Mouse (Mus musculus) R1 (cell line): ENCODE results near the gene Cyth4.
A peak's percentile ranks its signal among the peaks of the same experiment; 100 is the strongest.

Source experiments
- DNase-seq: peaks from one replicate; pipeline ENCODE4 v3.0.0-alpha.2; 2018; ENCODE audit warnings: low read depth, low spot score

Gene Cyth4

GRCm38 (mm10) chr15:78596914-78597313 lies at the start of gene Cyth4:
Gene Cyth4, plus strand, starts transcription at chr15:78597047.
- no peak for DNase-seq

GRCm38 (mm10) chr15:78547415-78548335 lies 49.2 kb upstream of the Cyth4 start:
- DNase-seq, result peak; percentile 35

DNA sequence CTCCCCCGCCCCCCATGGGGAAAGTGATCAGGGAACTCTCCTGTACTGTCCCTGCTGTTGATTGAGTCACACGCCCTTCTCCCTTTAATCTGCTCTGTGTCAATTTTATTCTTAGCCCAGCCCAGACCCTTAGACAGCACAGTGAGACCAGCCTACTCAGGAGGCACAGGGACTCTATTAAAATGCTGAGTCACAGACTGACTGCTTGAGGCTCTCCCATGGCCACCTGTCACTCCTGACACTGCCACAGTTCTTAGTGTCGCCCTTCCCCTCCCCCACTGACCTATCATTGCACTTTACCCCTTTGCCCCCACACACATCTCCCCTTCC lies 48.5 kb upstream of the Cyth4 start:
- peak; percentile 69 for DNase-seq

- no peak for DNase-seq
Observed at GRCm38 (mm10) chr15:78548711-78549110, 48.1 kb upstream of the Cyth4 start.

DNA sequence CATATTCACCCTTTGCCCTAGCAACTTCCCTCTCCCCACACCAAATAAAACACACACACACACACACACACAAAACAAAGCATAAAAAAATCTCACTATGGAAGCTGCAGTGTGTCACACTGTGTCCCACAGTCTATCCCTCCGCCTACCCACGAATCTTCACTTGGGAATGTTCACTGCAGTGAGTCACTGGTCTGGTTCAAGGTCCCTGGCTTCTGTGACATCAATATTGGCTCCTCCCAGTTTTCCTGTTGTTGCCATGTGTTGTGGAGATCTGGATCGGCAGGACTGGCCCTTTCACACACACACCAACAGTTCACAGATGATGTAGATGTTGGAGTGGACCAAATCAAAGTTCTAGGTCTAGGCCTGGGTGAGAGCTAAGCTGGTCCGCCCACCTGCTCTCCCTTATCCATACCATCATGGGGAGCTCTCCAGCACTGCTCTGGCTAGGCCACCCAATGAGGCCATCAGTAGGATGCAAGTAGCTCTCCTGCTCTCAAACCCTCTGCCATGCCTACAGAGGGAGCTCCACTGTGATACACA lies 47.6 kb upstream of the Cyth4 start:
- peak; percentile 18 for DNase-seq

GRCm38 (mm10) chr15:78554545-78555313 lies 42.1 kb upstream of the Cyth4 start:
- DNase-seq, result peak; percentile 86

- no peak for DNase-seq
Observed at GRCm38 (mm10) chr15:78557693-78558535, 38.9 kb upstream of the Cyth4 start.

DNA sequence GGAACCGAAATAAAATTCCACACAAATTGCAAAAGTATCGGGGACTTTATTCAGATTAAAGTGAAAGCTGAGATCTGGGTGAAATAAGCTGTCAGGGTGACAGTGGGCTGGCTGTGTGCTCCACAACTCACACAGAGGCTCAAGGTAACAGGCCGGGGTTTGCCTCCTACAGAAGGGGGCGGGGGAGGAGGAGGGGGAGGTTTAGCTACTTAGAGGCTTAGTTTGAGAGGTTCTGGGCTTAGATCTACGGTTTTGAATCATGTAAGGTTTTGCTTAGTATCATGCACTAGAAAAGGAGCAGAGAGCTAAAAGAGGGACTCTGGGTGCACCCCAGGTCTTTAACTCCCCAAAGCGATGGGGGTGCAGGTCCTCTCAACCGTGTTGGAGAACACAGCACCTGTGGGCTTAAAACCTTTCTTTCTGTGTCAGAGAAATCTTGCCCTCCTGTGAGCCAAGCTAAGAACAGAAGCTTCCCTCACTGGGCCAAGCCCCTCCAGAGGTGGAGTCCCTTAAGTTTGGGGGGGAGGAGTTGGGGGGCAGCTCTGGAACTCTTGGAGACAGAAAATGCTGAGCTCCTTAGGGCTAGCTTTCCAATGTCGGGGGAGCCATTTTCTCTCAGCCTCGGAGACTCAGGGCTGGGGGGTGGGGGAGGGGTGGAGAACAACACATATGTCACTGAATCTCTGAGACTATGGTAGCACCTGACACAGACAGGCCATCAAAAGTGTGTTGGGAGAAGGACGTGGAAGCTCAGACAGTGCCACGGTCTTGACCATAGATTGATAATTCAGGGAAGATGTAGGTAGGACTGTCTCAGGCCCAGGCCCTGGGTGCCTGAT lies 37.5 kb upstream of the Cyth4 start:
- DNase-seq, result no peak

DNA sequence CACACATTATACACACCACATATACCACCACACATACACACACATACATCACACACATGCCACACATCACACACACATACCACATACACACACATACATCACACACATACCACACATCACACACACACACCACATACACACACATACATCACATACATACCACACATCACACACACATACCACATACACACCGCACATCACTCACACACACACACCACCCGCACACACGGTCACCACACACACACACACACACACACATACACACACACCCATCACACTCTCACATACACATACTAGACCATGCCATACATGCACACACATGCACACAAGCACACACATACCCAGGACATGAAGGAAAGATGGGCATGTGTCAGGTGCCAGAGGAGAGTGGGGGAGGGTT lies 33.5 kb upstream of the Cyth4 start:
- no peak for DNase-seq

DNA sequence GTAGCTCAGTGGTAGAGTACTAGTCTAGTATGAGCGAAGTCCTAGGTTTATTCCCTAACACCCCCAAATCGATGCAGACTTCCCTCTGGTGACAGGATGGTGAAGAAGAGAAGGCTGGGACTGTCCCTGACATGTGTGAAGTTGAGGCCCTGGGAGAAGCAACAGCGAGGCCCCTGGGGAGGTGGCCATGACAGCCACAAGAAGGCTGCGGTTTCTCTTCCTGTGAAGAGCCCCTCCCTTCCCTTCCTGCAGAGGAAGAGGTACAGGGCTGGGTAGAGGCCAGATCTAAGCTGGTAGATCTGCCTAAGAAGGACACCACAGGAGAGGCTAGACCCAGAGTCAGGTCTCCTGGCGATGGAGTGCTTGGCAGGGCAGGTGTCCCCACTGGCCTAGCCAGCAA lies 32.9 kb upstream of the Cyth4 start:
- DNase-seq, result no peak

DNA sequence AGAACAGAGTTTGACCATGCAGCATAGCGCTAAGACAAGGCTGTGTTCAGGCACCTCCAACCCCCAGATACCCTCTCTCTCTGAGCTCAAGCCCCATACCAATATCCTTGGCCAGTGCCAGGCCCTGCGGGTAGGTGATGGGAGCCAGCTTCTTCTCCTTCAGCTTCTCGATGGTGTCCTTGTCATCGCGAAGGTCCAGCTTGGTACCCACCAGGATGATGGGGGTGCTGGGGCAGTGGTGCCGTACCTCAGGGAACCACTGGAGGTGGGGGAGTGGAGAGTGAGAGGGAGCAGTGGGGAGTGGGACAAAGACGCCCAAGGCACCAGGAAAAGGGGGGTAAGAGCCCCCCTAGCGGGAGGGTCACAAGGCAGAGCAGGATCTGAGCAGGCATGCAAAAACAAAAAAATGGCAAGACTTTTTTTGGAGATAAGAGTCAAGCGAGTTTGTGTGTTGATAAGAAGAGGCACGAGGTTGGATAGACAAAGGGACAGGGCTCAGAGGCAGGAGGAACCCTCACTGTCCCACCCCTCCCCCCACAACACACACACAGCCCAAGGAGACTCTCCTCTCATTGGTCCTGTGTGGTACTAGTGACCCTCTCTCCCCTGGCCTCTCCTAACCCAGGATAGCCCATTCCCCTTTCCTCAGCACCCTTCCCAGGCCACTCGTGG lies 31.9 kb upstream of the Cyth4 start:
- no peak for DNase-seq

DNA sequence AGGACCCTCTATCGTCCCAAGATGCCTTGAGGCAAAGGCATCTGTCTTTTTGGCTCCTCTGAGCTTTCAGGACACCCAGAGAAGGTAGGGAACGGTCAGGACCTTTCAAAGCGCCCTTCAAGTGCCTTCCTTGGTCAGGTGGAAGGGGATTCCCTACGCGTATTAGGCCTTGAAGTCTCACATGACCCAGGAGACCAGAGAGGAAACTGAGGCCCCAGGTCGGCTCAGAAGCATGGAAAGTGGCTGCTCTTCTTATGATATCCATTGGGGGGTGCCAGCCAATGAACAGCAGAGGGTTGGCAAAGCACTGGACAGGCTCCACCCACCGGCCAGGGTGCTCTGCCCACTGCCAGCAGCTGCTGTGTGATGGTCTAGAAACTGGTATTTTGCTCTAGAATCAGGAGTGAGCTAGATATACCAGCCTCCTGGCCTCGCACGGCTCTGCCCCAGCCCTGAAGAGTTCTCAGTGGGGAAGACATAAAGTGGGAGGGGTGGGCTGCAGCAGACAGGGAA lies 29.2 kb upstream of the Cyth4 start:
- no peak for DNase-seq

- no peak for DNase-seq
Observed at GRCm38 (mm10) chr15:78570170-78570569, 26.7 kb upstream of the Cyth4 start.

DNA sequence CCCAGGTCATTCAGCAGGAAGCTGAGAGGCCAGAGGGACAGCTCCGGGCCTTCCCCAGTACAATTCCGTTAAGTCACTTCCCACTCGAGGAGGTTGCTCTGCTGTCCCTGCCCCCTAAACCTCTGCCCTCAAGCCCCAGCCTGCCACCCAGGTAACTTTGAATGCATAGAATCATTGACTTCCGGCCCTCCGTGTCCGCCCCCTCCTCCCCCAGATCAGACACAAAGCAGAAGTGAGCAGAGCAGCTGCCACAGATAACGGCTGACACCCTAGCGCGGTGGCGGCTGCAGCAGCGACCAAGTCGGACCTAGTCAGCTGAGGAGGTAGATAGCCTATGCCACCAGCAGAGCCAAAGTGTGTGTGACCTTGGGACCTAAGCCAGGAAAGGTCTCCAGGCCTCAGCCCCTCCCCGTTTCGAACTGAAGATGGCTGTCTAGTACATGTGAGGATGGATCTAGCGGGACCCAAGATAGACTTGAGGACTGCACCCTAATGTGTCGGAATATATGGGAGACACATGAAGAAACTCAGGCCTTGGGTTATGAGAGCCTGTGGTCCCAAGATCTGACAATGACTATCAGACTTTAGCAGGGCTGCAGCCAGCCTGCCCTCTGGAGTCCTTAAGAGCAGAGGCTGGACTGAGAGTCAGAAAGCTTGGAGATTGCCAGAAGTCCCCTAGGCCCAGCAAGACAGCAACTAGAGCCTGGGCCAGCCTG lies 25.1 kb upstream of the Cyth4 start:
- DNase-seq, result no peak

DNA sequence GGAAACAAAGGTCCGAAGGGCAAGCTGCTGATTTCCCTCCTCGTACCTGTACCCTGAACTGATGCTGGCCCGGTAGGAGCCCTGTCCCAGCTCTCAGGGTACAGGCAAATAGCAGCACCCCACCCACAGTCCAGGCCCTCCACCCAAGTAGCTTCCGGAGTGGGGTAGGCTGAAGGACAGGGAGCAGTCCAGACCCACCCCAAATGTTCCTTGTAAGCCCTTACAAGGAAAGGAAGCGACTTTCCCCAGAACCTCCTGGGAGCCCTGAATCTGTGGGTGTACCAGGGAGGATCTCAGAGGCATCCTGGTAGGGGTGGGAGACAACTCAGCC lies 24.6 kb upstream of the Cyth4 start:
- DNase-seq, result no peak

DNA sequence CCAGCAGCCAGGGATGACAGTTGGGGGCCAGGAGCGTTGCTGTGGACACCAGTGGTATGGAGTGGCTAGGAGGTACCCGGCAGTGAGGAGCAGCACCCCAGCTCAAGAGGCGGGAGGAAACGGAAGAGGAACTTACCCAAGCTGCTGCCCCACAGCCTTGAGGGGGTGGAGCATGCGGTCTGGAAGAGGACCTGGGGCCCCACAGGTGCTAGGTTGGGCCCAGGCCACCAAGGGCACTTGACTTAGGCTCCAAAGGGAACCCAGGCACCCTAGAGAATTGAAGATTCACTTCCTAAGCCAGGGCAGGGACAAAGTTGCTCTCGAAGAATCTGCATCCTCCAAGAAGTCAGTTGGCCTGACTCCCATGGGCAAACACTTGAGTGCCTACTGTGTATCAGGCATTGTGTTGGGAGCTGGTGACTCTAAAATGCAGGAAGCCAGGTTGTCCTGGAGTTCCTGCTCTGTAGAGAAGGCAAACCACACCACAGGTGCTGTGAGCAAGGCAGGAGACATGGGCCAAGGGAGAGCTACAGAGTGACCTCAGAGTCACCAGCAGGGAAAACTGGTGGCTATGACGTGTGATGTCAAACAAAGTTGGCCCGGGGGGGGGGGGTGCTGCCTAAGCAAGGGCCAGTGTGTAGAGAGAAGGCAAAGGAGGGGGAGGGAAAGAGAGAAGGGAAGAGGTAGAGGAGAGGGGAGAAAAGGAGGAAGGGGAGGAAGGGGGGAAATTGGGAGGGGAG lies 24.0 kb upstream of the Cyth4 start, which contains the start of gene Rac2:
Gene Rac2, minus strand, starts transcription at position 126 of the 740 bp plus-strand sequence.
- DNase-seq, result no peak

- peak; percentile 49 for DNase-seq
Observed at GRCm38 (mm10) chr15:78576284-78576810, 20.5 kb upstream of the Cyth4 start.

- DNase-seq, result peak; percentile 39
Observed at GRCm38 (mm10) chr15:78583352-78583751, 13.5 kb upstream of the Cyth4 start.
